Mouse (Mus musculus) brain, embryonic 14.5 days (tissue): ENCODE data around the gene Syndig1.

Experiments
- CTCF ChIP-seq: fragments of 200-500 bp; IDR thresholded peaks from 2 replicates; pipeline ENCODE4 v1.5.1; 2012; ENCODE audit warnings: inconsistent platforms, mild to moderate bottlenecking, moderate library complexity, borderline replicate concordance; ENCODE audit not compliant: insufficient read depth, insufficient read length; ENCODE audit errors: extremely low read depth
- POLR2A ChIP-seq: fragments of 200-500 bp; IDR thresholded peaks from 2 replicates; pipeline ENCODE4 v1.6.1; 2012; ENCODE audit warnings: mild to moderate bottlenecking, inconsistent platforms, borderline replicate concordance; ENCODE audit not compliant: poor library complexity, insufficient read depth, insufficient read length, severe bottlenecking; ENCODE audit errors: extremely low read depth

DNA sequence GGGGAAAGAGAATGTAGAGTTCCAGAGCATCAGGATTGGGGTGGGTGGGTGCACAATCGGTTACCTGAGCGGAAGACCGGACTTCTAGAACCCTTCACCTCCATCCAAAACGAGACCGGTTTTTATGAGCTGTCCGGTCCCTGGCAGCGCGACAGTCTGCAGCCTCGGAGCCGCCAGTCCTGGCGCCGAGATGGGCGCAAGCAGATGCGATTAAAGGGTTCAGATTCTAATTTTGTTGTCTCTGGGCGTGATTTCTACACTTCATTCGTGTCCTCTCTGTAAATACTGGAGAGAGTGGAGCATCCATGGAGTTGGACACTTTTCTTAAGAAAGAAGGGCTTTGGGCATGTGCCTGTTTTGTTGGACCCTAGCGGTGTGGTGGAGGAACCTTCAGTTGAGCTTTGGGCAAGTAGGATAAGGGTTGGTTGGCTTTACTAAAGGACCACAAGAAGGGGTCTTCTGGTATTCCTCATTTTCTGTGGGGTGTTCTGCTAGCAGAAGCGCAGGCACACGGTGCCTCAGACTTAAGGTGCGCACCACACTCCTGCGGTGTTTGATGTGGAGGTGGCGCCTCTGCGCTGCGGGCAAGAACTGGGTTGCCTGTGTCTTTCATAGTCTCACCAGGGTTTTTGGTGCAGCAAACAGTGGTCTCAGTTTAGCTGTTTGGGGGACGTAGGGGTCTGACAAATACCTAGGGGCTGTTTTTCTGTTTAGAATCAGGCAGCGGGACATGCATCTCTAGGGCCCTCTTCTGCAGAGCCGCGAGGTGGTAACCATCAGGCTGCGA lies 2.6 kb downstream of the Syndig1 start:
- TF ChIP-seq CTCF (peak; percentile 14; the same call in 1 of the 2 replicates), POLR2A (no peak)
